Mouse (Mus musculus) liver, embryonic 12.5 days (tissue): Measurements from ENCODE around the gene Kif22. TPM values are rescaled to one million over a fixed set of nuclear protein-coding genes. Genes with fewer than 3 reads are reported as not detected.
A peak's percentile ranks its signal among the peaks of the same experiment; 100 is the strongest.

Experiments
- ATAC-seq: fragments of 200-750 bp; cut with Nextera tagmentation; 2 replicates; pipeline ENCODE4 v1.8.0; 2017; ENCODE audit warnings: moderate number of reproducible peaks, mild to moderate bottlenecking, moderate library complexity
- H3K27ac ChIP-seq: fragments of 300-500 bp; sonication (generic); 2 replicates; pipeline ENCODE4 v1.5.1; 2016; ENCODE audit warnings: mild to moderate bottlenecking
- H3K27me3 ChIP-seq: fragments of 300-500 bp; sonication (generic); replicated peaks from 2 replicates; pipeline ENCODE4 v1.6.1; 2016; ENCODE audit warnings: mild to moderate bottlenecking, moderate library complexity
- H3K36me3 ChIP-seq: fragments of 300-500 bp; sonication (generic); 2 replicates; pipeline ENCODE4 v1.6.1; 2016; ENCODE audit warnings: mild to moderate bottlenecking, moderate library complexity
- H3K4me1 ChIP-seq: fragments of 300-500 bp; sonication (generic); 2 replicates; pipeline ENCODE4 v1.6.1; 2016
- H3K4me2 ChIP-seq: fragments of 300-500 bp; sonication (generic); 2 replicates; pipeline ENCODE4 v1.6.1; 2016; ENCODE audit warnings: mild to moderate bottlenecking, moderate library complexity
- H3K4me3 ChIP-seq: fragments of 300-500 bp; sonication (generic); 2 replicates; pipeline ENCODE4 v1.5.1; 2016; ENCODE audit warnings: mild to moderate bottlenecking, moderate library complexity
- H3K9ac ChIP-seq: fragments of 300-500 bp; sonication (generic); 2 replicates; pipeline ENCODE4 v1.6.1; 2016; ENCODE audit warnings: mild to moderate bottlenecking, moderate library complexity
- H3K9me3 ChIP-seq: fragments of 300-500 bp; sonication (generic); replicated peaks from 2 replicates; pipeline ENCODE4 v1.6.1; 2016; ENCODE audit warnings: mild to moderate bottlenecking, moderate library complexity
- WGBS: fragments of 180-500 bp; shearing (Covaris S2); methylation state at CpG from one replicate; pipeline ENCODE4 v1.1.7; 2016; ENCODE audit not compliant: insufficient replicate concordance; 5-methylcytosine and 5-hydroxymethylcytosine counted together
- polyA plus RNA-seq: library from polyadenylated mRNA; unstranded; fragments of >200 nt; fragmentation: Nextera tagmentation; extraction: Ambion mirVana; gene quantifications from 2 replicates; pipeline ENCODE4 v1.2.1, GENCODE M21; 2016

Kif22 gene
- polyA plus RNA-seq, 1 experiment from 2014 or later = 126 TPM

DNA sequence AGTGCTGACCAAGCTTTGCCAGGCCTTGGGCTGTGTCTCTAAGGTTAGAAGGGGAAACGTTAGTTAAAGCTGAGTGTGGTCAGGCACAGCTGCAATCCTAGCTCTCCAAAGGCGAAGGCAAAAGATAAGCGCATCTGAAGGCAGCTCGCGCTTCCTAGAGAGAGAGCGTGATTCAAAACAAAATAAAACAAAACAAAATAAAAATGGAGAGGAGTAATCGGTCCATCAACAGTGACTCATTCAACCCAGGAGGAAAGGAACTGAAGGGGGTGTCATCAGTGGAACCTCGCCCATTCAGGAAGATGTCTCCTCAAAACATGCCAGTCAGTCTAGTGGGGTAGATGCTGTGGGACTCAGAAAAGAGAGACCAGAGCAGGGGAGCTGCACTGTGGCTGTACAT, 40.0 kb upstream of the Kif22 start:
- H3K27ac ChIP-seq = 0 out of 2 replicates have a peak overlapping the region, but pooled peaks have one; percentile 17
- H3K9ac ChIP-seq = no peak overlapping the region
- H3K4me1 ChIP-seq = peaks cover 48% of the 10 kb centered on the region
- H3K9me3 ChIP-seq = no peaks in the 10 kb centered on the region
- H3K36me3 ChIP-seq = no peaks in the 10 kb centered on the region
- 42% methylated on average over 8 of the region's 8 CpGs for WGBS
- ATAC-seq = no peak
- no peak overlapping the region for H3K4me3 ChIP-seq
- H3K4me2 ChIP-seq = no peak overlapping the region
- no peaks in the 10 kb centered on the region for H3K27me3 ChIP-seq

GRCm38 (mm10) chr7:127080045-127080444, 37.8 kb upstream of the Kif22 start:
- Histone ChIP-seq H3K9ac (no peak overlapping the region), H3K27me3 (no peaks in the 10 kb centered on the region), H3K9me3 (peaks cover 4% of the 10 kb centered on the region; the same call in 1 of the 2 replicates), H3K4me2 (no peak overlapping the region), H3K36me3 (no peaks in the 10 kb centered on the region), H3K4me3 (no peak overlapping the region), H3K4me1 (peaks cover 26% of the 10 kb centered on the region; the same call in 1 of the 2 replicates), H3K27ac (0 out of 2 replicates have a peak overlapping the region, but pooled peaks have one; percentile 34)
- no peak for ATAC-seq
- 57% methylated on average over 3 of the region's 3 CpGs for WGBS

- Histone ChIP-seq H3K9me3 (peaks cover 6% of the 10 kb centered on the region; the same call in 1 of the 2 replicates), H3K9ac (no peak overlapping the region), H3K27me3 (no peaks in the 10 kb centered on the region), H3K27ac (no peak overlapping the region), H3K4me1 (0 out of 2 replicates have a peak, but pooled peaks cover 9% of the 10 kb centered on the region), H3K4me3 (no peak overlapping the region), H3K4me2 (no peak overlapping the region), H3K36me3 (no peaks in the 10 kb centered on the region)
- ATAC-seq = no peak
- WGBS = 72% methylated on average over 3 of the region's 3 CpGs
Observed at GRCm38 (mm10) chr7:127077692-127078091, 35.4 kb upstream of the Kif22 start.

DNA sequence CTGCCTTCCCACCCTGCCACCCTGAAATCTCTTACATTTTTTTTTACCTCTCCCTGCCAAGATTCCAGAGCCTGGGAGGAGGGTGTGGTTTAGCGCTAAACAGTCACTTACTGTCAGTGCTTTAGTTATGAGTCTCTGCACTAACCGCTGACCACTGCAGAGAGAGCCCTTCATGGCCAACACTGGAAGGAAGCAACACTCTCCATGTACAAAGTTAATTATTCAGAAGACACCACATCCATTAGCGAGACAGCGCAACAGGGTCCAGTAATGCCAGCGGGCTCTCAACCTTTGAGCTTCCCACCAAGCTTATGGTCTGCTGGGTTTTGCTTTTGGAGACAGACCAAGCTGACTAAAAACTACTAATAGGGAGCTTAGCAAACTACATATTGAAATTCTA, 33.9 kb upstream of the Kif22 start:
- no peaks in the 10 kb centered on the region for H3K4me1 ChIP-seq
- no peak overlapping the region for H3K9ac ChIP-seq
- no peak overlapping the region for H3K27ac ChIP-seq
- H3K9me3 ChIP-seq = peaks cover 6% of the 10 kb centered on the region; the same call in 1 of the 2 replicates
- H3K4me3 ChIP-seq = no peak overlapping the region
- H3K4me2 ChIP-seq = no peak overlapping the region
- no peaks in the 10 kb centered on the region for H3K36me3 ChIP-seq
- H3K27me3 ChIP-seq = no peaks in the 10 kb centered on the region; the same call in 1 of the 2 replicates
- WGBS = 90% methylated on average over 5 of the region's 5 CpGs
- ATAC-seq = no peak

DNA sequence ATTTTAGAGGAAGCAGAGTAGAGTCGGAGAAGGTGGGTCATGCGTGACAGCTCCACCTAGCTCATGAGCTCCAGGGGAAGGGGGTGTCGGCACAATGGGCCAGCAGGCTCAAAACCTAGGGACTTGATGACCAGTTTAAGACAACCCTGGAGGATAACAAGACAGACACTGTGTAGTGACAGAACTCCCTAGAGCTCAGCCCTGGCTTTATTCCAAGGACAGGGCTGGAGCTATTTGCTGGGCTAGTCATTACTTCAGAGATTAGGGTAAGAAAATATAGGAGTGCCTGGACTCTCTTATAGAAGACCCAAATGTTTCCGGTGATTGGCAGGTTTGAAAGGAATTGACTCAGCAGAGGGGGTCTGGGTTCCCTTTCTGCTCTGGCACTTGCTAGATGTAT, 30.9 kb upstream of the Kif22 start:
- no peaks in the 10 kb centered on the region for H3K4me1 ChIP-seq
- no peak overlapping the region for H3K4me2 ChIP-seq
- no peaks in the 10 kb centered on the region; the same call in none of the 2 replicates for H3K27me3 ChIP-seq
- H3K4me3 ChIP-seq = no peak overlapping the region
- H3K9me3 ChIP-seq = peaks cover 6% of the 10 kb centered on the region; the same call in 1 of the 2 replicates
- WGBS = 71% methylated on average over 4 of the region's 4 CpGs
- no peak overlapping the region for H3K9ac ChIP-seq
- ATAC-seq = no peak
- no peak overlapping the region for H3K27ac ChIP-seq
- H3K36me3 ChIP-seq = no peaks in the 10 kb centered on the region

GRCm38 (mm10) chr7:127070871-127071413, 28.7 kb upstream of the Kif22 start:
- Histone ChIP-seq H3K36me3 (no peaks in the 10 kb centered on the region), H3K4me3 (no peak overlapping the region), H3K27ac (no peak overlapping the region), H3K4me2 (no peak overlapping the region), H3K9me3 (peaks cover 6% of the 10 kb centered on the region; the same call in 1 of the 2 replicates), H3K9ac (no peak overlapping the region), H3K27me3 (no peaks in the 10 kb centered on the region; the same call in none of the 2 replicates), H3K4me1 (no peaks in the 10 kb centered on the region)
- ATAC-seq = no peak
- 62% methylated on average over 4 of the region's 4 CpGs for WGBS

GRCm38 (mm10) chr7:127066317-127066716, 24.0 kb upstream of the Kif22 start:
- H3K4me2 ChIP-seq = no peak overlapping the region
- H3K27ac ChIP-seq = no peak overlapping the region
- no peak for ATAC-seq
- peaks cover under 1% of the 10 kb centered on the region; the same call in 1 of the 2 replicates for H3K27me3 ChIP-seq
- no peak overlapping the region for H3K9ac ChIP-seq
- H3K9me3 ChIP-seq = no peaks in the 10 kb centered on the region
- 61% methylated on average over 4 of the region's 4 CpGs for WGBS
- H3K4me3 ChIP-seq = no peak overlapping the region
- no peaks in the 10 kb centered on the region for H3K36me3 ChIP-seq
- no peaks in the 10 kb centered on the region for H3K4me1 ChIP-seq

GRCm38 (mm10) chr7:127065538-127065937, 23.3 kb upstream of the Kif22 start:
- H3K9ac ChIP-seq = no peak overlapping the region
- no peaks in the 10 kb centered on the region for H3K36me3 ChIP-seq
- no peaks in the 10 kb centered on the region for H3K4me1 ChIP-seq
- no peaks in the 10 kb centered on the region for H3K9me3 ChIP-seq
- peaks cover 7% of the 10 kb centered on the region; the same call in 1 of the 2 replicates for H3K27me3 ChIP-seq
- no peak overlapping the region for H3K4me3 ChIP-seq
- WGBS = 67% methylated on average over 6 of the region's 6 CpGs
- no peak overlapping the region for H3K4me2 ChIP-seq
- no peak for ATAC-seq
- no peak overlapping the region for H3K27ac ChIP-seq

- Histone ChIP-seq H3K27me3 (peaks cover 70% of the 10 kb centered on the region), H3K9ac (no peak overlapping the region), H3K9me3 (no peaks in the 10 kb centered on the region), H3K4me1 (no peaks in the 10 kb centered on the region), H3K27ac (no peak overlapping the region), H3K4me3 (no peak overlapping the region), H3K4me2 (no peak overlapping the region), H3K36me3 (no peaks in the 10 kb centered on the region)
- ATAC-seq = no peak
- WGBS = 44% methylated on average over 5 of the region's 5 CpGs
Observed at GRCm38 (mm10) chr7:127055026-127055585, 12.8 kb upstream of the Kif22 start.

DNA sequence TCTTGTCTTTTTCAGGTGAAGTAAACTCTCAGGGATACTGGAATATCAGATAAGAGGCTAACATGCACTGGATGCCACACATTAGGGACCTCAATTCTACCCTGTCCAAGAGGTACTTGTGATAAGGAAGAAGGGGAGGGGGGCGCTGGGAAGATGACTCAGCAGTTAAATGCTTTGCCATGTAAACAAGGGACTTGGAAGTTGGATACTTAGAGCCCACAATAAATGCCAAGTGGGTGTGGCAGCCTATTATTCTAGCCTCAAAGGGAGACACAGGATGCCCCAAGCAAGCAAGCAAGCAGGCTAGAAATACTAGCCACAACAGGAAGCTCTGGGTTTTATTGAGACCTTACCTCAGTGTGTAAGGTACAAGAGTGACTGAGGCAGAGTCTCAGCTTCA, 11.0 kb downstream of the Kif22 start:
- Histone ChIP-seq H3K4me3 (no peak overlapping the region), H3K27me3 (no peaks in the 10 kb centered on the region), H3K9ac (no peak overlapping the region; the same call in 1 of the 2 replicates), H3K36me3 (peaks cover 87% of the 10 kb centered on the region), H3K9me3 (no peaks in the 10 kb centered on the region), H3K4me2 (no peak overlapping the region), H3K27ac (peak overlapping the region; percentile 98), H3K4me1 (peaks cover 41% of the 10 kb centered on the region)
- no peak for ATAC-seq
- 40% methylated on average over 1 of the region's 1 CpGs for WGBS

DNA sequence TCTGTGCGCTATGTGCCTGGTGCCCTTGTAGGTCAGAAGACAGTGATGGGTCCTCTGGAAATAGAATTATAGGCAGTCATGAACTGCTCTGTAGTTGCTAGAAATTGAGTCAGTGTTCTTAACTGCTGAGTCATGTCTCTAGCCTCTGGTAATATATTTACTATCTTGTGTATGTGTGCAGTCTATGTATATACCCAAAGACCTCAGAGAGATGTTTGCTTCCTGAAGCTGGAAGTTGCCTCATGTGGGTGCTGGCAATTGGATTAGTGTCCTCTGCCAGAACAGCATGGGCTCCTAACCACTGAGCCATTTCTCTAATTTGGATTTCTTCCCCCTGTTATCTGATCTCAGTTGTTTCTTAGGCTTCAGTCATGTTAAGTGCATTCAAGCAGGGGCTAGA, 12.1 kb downstream of the Kif22 start:
- H3K27me3 ChIP-seq = no peaks in the 10 kb centered on the region
- ATAC-seq = no peak
- peak overlapping the region; percentile 25; the same call in 1 of the 2 replicates for H3K9ac ChIP-seq
- H3K4me3 ChIP-seq = no peak overlapping the region
- no peak overlapping the region for H3K4me2 ChIP-seq
- H3K4me1 ChIP-seq = peaks cover 45% of the 10 kb centered on the region
- H3K9me3 ChIP-seq = no peaks in the 10 kb centered on the region
- WGBS = 95% methylated on average over 1 of the region's 1 CpGs
- peaks cover 81% of the 10 kb centered on the region for H3K36me3 ChIP-seq
- H3K27ac ChIP-seq = peak overlapping the region; percentile 98

GRCm38 (mm10) chr7:127027885-127028284, 14.4 kb downstream of the Kif22 start:
- peak overlapping the region; percentile 71 for H3K9ac ChIP-seq
- ATAC-seq = no peak
- peak overlapping the region; percentile 90 for H3K4me3 ChIP-seq
- H3K27ac ChIP-seq = peak overlapping the region; percentile 98
- no peaks in the 10 kb centered on the region for H3K27me3 ChIP-seq
- WGBS = 63% methylated on average over 8 of the region's 8 CpGs
- peak overlapping the region; percentile 98 for H3K4me2 ChIP-seq
- peaks cover 68% of the 10 kb centered on the region for H3K4me1 ChIP-seq
- peaks cover 81% of the 10 kb centered on the region for H3K36me3 ChIP-seq
- H3K9me3 ChIP-seq = no peaks in the 10 kb centered on the region
